Mouse (Mus musculus) liver, embryonic 11.5 days (tissue): Measurements from ENCODE around the gene Bmp10. TPM values are rescaled to one million over a fixed set of nuclear protein-coding genes. Genes with fewer than 3 reads are reported as not detected.

Experiments
- ATAC-seq: fragments of 200-750 bp; cut with Nextera tagmentation; replicated peaks from 2 replicates; pipeline ENCODE4 v1.8.0; 2017; ENCODE audit warnings: moderate number of reproducible peaks, mild to moderate bottlenecking, moderate TSS enrichment, moderate library complexity; ENCODE audit not compliant: low FRiP score
- DNase-seq: peaks from one replicate; pipeline ENCODE4 v3.0.0-alpha.2; 2017; ENCODE audit warnings: low spot score
- H3K27ac ChIP-seq: fragments of 300-500 bp; sonication (generic); 2 replicates; pipeline ENCODE4 v1.5.1; 2014; ENCODE audit warnings: mild to moderate bottlenecking, low read depth, low read length, control low read depth
- H3K27me3 ChIP-seq: fragments of 300-500 bp; sonication (generic); replicated peaks from 2 replicates; pipeline ENCODE4 v1.6.1; 2014; ENCODE audit warnings: low read length, mixed read lengths; ENCODE audit not compliant: control insufficient read depth, insufficient read depth
- H3K36me3 ChIP-seq: fragments of 300-500 bp; sonication (generic); 2 replicates; pipeline ENCODE4 v1.6.1; 2014; ENCODE audit warnings: mild to moderate bottlenecking, low read length, moderate library complexity, mixed read lengths; ENCODE audit not compliant: control insufficient read depth, insufficient read depth
- H3K4me1 ChIP-seq: fragments of 300-500 bp; sonication (generic); replicated peaks from 2 replicates; pipeline ENCODE4 v1.6.1; 2014; ENCODE audit warnings: low read length, mixed read lengths; ENCODE audit not compliant: control insufficient read depth, insufficient read depth
- H3K4me2 ChIP-seq: fragments of 300-500 bp; sonication (generic); 2 replicates; pipeline ENCODE4 v1.6.1; 2014; ENCODE audit warnings: mild to moderate bottlenecking, control low read depth, moderate library complexity
- H3K4me3 ChIP-seq: fragments of 300-500 bp; sonication (generic); 2 replicates; pipeline ENCODE4 v1.5.1; 2014; ENCODE audit warnings: low read depth, low read length, control low read depth
- H3K9ac ChIP-seq: fragments of 300-500 bp; sonication (generic); 2 replicates; pipeline ENCODE4 v1.6.1; 2014; ENCODE audit warnings: low read depth, low read length, control low read depth
- H3K9me3 ChIP-seq: fragments of 300-500 bp; sonication (generic); 2 replicates; pipeline ENCODE4 v1.6.1; 2016; ENCODE audit warnings: low read length, inconsistent platforms, mixed read lengths; ENCODE audit not compliant: control insufficient read depth
- whole genome bisulfite sequencing: fragments of 180-500 bp; shearing (Covaris S2); extraction: QIAGEN DNeasy Blood & Tissue Kit; methylation state at CpG from one replicate; pipeline ENCODE4 v1.1.7; 2014; 5-methylcytosine and 5-hydroxymethylcytosine counted together
- polyA plus RNA-seq: library from polyadenylated mRNA; unstranded; fragments of >200 nt; fragmentation: Nextera tagmentation; extraction: Ambion mirVana; gene quantifications from 2 replicates; pipeline ENCODE4 v1.2.1, GENCODE M21; 2014

Bmp10 gene
- polyA plus RNA-seq, 1 experiment from 2014 or later = 0.75 TPM

DNA sequence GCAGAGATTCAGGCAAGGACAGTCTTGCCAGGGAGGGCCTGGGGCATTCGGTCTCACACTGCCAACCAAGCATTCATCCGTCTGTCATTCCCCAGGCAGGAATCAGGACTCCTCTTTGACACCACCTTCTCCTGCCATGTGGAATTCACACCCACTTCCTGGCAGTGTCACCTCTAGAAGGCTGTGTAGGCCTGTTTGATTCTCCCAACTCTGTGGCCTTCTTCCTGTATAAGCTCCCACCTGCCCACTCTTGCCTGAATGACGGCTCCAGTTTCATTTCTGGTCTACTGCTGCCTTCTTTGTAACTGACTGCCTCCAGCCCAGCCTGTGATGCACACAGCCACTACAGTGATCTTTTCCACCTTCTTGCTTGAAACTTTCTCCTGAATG lies 55.1 kb downstream of the Bmp10 start:
- DNase-seq = no peak
- Histone ChIP-seq H3K4me3 (no peak overlapping the region), H3K9me3 (no peaks in the 10 kb centered on the region), H3K36me3 (no peaks in the 10 kb centered on the region), H3K4me1 (no peaks in the 10 kb centered on the region; the same call in 1 of the 2 replicates), H3K27me3 (no peaks in the 10 kb centered on the region), H3K4me2 (no peak overlapping the region), H3K27ac (no peak overlapping the region), H3K9ac (no peak overlapping the region)
- 81% methylated on average over 3 of the region's 3 CpGs for WGBS
- no peak for ATAC-seq

DNA sequence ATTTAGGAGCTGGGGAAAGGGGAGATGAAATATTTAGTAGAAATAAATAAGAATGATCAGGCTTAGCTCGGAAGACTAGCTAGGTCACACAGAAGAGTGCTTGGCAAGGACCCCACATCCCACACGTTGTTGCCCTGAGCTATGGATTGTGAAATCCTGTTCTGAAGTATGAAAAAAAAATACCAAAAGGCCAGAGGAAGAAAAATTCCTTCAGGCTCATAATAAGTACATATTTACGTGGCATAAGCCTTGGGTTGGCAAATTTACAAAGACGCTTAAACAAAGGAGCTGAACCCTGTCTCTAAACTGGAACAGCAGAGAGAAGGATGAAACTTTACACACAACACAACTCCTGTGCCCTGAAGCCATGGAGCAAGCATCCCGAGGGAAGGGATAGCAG lies 56.0 kb downstream of the Bmp10 start:
- no peaks in the 10 kb centered on the region for H3K27me3 ChIP-seq
- no peaks in the 10 kb centered on the region for H3K36me3 ChIP-seq
- H3K27ac ChIP-seq = no peak overlapping the region
- H3K4me1 ChIP-seq = no peaks in the 10 kb centered on the region; the same call in 1 of the 2 replicates
- H3K4me3 ChIP-seq = no peak overlapping the region
- no peaks in the 10 kb centered on the region for H3K9me3 ChIP-seq
- DNase-seq (no peak), ATAC-seq (no peak)
- no peak overlapping the region for H3K9ac ChIP-seq
- no peak overlapping the region for H3K4me2 ChIP-seq
- 77% methylated on average over 5 of the region's 5 CpGs for WGBS

Other genes with a start within 250 kb of the Bmp10 start
- gene Antxr1, start 93.2 kb upstream of the Bmp10 start, polyA plus RNA-seq = 2.0 and 3.1 TPM in 2 replicates
- not detected in 2 replicates for gene Gkn1, start 78.1 kb upstream of the Bmp10 start, polyA plus RNA-seq
- not detected in 2 replicates for gene Gkn2, start 55.6 kb upstream of the Bmp10 start, polyA plus RNA-seq
- gene Gkn3, start 40.1 kb upstream of the Bmp10 start, polyA plus RNA-seq = 0.21 TPM in 1 of 2 replicates, not detected in the other
- gene Arhgap25, start 104.3 kb downstream of the Bmp10 start, polyA plus RNA-seq = 6.9 and 7.9 TPM in 2 replicates
- 1.8 and 3.2 TPM in 2 replicates for gene Prokr1, start 161.7 kb downstream of the Bmp10 start, polyA plus RNA-seq
- gene Aplf, start 243.2 kb downstream of the Bmp10 start, polyA plus RNA-seq = 22.5 and 25.2 TPM in 2 replicates